ENCODE assay signal across 8 mouse cellular contexts in genomic region chr15:102205779-102206178, GRCm38 (mm10). TPM values are rescaled to one million over a fixed set of nuclear protein-coding genes. Genes with fewer than 3 reads are reported as not detected.
A peak's percentile ranks its signal among the peaks of the same experiment; 100 is the strongest.
DNase-seq lines count a peak whose midpoint lies in the region; ATAC-seq and TF ChIP-seq lines count a peak whose summit lies in the region.

No protein-coding gene starts in this region.

- H3K9me3 ChIP-seq in lung, embryonic 14.5 days (ENCODE audit: low read depth, low read length) = no peaks in the 10 kb centered on the region
- H3K9me3 ChIP-seq in hindbrain, embryonic 12.5 days (replicated peaks) = no peaks in the 10 kb centered on the region

- H3K27me3 ChIP-seq in lung, embryonic 14.5 days (ENCODE audit: insufficient read depth, low read length) = no peaks in the 10 kb centered on the region
- H3K27me3 ChIP-seq in hindbrain, embryonic 12.5 days = no peaks in the 10 kb centered on the region

- H3K4me1 ChIP-seq in lung, embryonic 14.5 days (ENCODE audit: insufficient read depth) = peaks cover 15% of the 10 kb centered on the region
- peaks cover 39% of the 10 kb centered on the region for H3K4me1 ChIP-seq in hindbrain, embryonic 12.5 days
- H3K4me1 ChIP-seq in olfactory bulb, adult 2 months (ENCODE audit: control insufficient read depth, insufficient read depth, low read length) = peaks cover 26% of the 10 kb centered on the region

- no peak for TF ChIP-seq POLR2A in olfactory bulb, adult 2 months (IDR thresholded peaks at IDR 0.05; ENCODE audit: insufficient read depth, low read depth, low read length)

- peak overlapping the region; percentile 58; the same call in 1 of the 2 replicates for H3K27ac ChIP-seq in lung, embryonic 14.5 days (ENCODE audit: low read depth)
- peak overlapping the region; percentile 99 for H3K27ac ChIP-seq in hindbrain, embryonic 12.5 days
- H3K27ac ChIP-seq in olfactory bulb, adult 2 months (ENCODE audit: insufficient read depth, low read depth, low read length) = peak overlapping the region; percentile 54

- peak overlapping the region; percentile 80 for H3K4me3 ChIP-seq in lung, embryonic 14.5 days (ENCODE audit: low read depth, low read length)
- peak overlapping the region; percentile 87 for H3K4me3 ChIP-seq in hindbrain, embryonic 12.5 days
- peak overlapping the region; percentile 9; the same call in 1 of the 2 replicates for H3K4me3 ChIP-seq in olfactory bulb, adult 2 months (ENCODE audit: insufficient read depth, low read depth, low read length)

- no peak for ATAC-seq in lung, embryonic 14.5 days (ENCODE audit: insufficient read depth)
- ATAC-seq in hindbrain, embryonic 12.5 days (ENCODE audit: low FRiP score) = 0 out of 2 replicates have a peak, but pooled peaks have one; percentile 35
- ATAC-seq in erythroid progenitor cell, adult 5-6 weeks (replicated peaks; ENCODE audit: low FRiP score, poor library complexity, severe bottlenecking) = no peak

- peak overlapping the region; percentile 48 for H3K9ac ChIP-seq in lung, embryonic 14.5 days
- peak overlapping the region; percentile 94 for H3K9ac ChIP-seq in hindbrain, embryonic 12.5 days

- 21% methylated on average over 8 of the region's 8 CpGs for WGBS in lung, embryonic 14.5 days
- 48% methylated on average over 8 of the region's 8 CpGs for WGBS in hindbrain, embryonic 12.5 days
- WGBS in olfactory bulb, adult 2 months = 7% methylated on average over 8 of the region's 8 CpGs

- intact Hi-C loops in left cerebral cortex, postnatal 4 days (cut with DNase I) = no loop called here

- peak; percentile 89 for DNase-seq in lung, embryonic 14.5 days
- no peak for DNase-seq in lung, postnatal 14 days
- DNase-seq in cerebellum, adult 9-10 months = peak; percentile 64
- DNase-seq in left cerebral cortex, postnatal 4 days = peak; percentile 69
- DNase-seq in adrenal gland, adult 18-20 months (ENCODE audit: low spot score in 2 of 2) = no peak

- TF ChIP-seq CTCF in lung, embryonic 14.5 days (IDR thresholded peaks at IDR 0.05; ENCODE audit: low read depth) = no peak
- TF ChIP-seq CTCF in olfactory bulb, adult 2 months (IDR thresholded peaks at IDR 0.05; ENCODE audit: insufficient read depth, low read depth, low read length) = no peak

- H3K4me2 ChIP-seq in lung, embryonic 14.5 days = peak overlapping the region; percentile 68
- peak overlapping the region; percentile 81 for H3K4me2 ChIP-seq in hindbrain, embryonic 12.5 days (replicated peaks)

- peaks cover 59% of the 10 kb centered on the region for H3K36me3 ChIP-seq in lung, embryonic 14.5 days (ENCODE audit: insufficient read depth)
- H3K36me3 ChIP-seq in hindbrain, embryonic 12.5 days = peaks cover 43% of the 10 kb centered on the region

RNA-seq across cellular contexts. Expression of gene Csad, which starts 1.3 kb away (rescaled TPM):
- 59.1 and 68.1 TPM in 2 replicates for polyA plus RNA-seq in lung, embryonic 14.5 days (2014; fragmentation: Nextera tagmentation; extraction: Ambion mirVana)
- 49.3 and 53.5 TPM in 2 replicates for polyA plus RNA-seq in hindbrain, embryonic 12.5 days (2016; fragmentation: Nextera tagmentation; extraction: Ambion mirVana)
- total RNA-seq in left cerebral cortex, postnatal 4 days (2021) = 10 to 100 TPM; 27.8 TPM
- polyA plus RNA-seq in olfactory bulb, adult 2 months (2012; ENCODE audit: insufficient read depth, insufficient read length, low replicate concordance, missing spikeins) = not detected in 2 replicates
- 8.3 and 23.9 TPM in 2 replicates for total RNA-seq in erythroid progenitor cell, adult 5-6 weeks (2015; ENCODE audit: low replicate concordance)
- total RNA-seq in erythroid progenitor cell, adult 5-6 weeks (2017; ENCODE audit: low replicate concordance) = 6.3 and 27.2 TPM in 2 replicates
- total RNA-seq in adrenal gland, adult 18-20 months (2021) = 100 to 1,000 TPM in 1 of 2 experiments, 10 to 100 TPM in 1; 81.7 to 106 TPM

RNA-seq across cellular contexts. Expression of gene Zfp740, which starts 2.7 kb away (rescaled TPM):
- polyA plus RNA-seq in lung, embryonic 14.5 days (2014; fragmentation: Nextera tagmentation; extraction: Ambion mirVana) = 60.4 and 64.1 TPM in 2 replicates
- 111 and 113 TPM in 2 replicates for polyA plus RNA-seq in hindbrain, embryonic 12.5 days (2016; fragmentation: Nextera tagmentation; extraction: Ambion mirVana)
- 10 to 100 TPM; 70.3 to 70.6 TPM for total RNA-seq in left cerebral cortex, postnatal 4 days (2021)
- 123 TPM in 1 of 2 replicates, not detected in the other for polyA plus RNA-seq in olfactory bulb, adult 2 months (2012; ENCODE audit: insufficient read depth, insufficient read length, low replicate concordance, missing spikeins)
- total RNA-seq in erythroid progenitor cell, adult 5-6 weeks (2015; ENCODE audit: low replicate concordance) = 25.2 and 33.5 TPM in 2 replicates
- 30.5 and 52.6 TPM in 2 replicates for total RNA-seq in erythroid progenitor cell, adult 5-6 weeks (2017; ENCODE audit: low replicate concordance)
- total RNA-seq in adrenal gland, adult 18-20 months (2021) = 10 to 100 TPM; 49.8 to 65.0 TPM

RNA-seq across cellular contexts. Expression of gene Itgb7, which starts 26.0 kb away (rescaled TPM):
- 1.4 and 2.6 TPM in 2 replicates for polyA plus RNA-seq in lung, embryonic 14.5 days (2014; fragmentation: Nextera tagmentation; extraction: Ambion mirVana)
- 1.1 and 2.2 TPM in 2 replicates for polyA plus RNA-seq in hindbrain, embryonic 12.5 days (2016; fragmentation: Nextera tagmentation; extraction: Ambion mirVana)
- 1 to 10 TPM in 1 of 2 experiments, under 1 TPM in 1; 0.74 to 1.1 TPM for total RNA-seq in left cerebral cortex, postnatal 4 days (2021)
- not detected in 2 replicates for polyA plus RNA-seq in olfactory bulb, adult 2 months (2012; ENCODE audit: insufficient read depth, insufficient read length, low replicate concordance, missing spikeins)
- 26.0 and 32.1 TPM in 2 replicates for total RNA-seq in erythroid progenitor cell, adult 5-6 weeks (2015; ENCODE audit: low replicate concordance)
- total RNA-seq in erythroid progenitor cell, adult 5-6 weeks (2017; ENCODE audit: low replicate concordance) = 21.8 and 32.8 TPM in 2 replicates
- 1 to 10 TPM; 4.1 to 7.4 TPM for total RNA-seq in adrenal gland, adult 18-20 months (2021)

RNA-seq across cellular contexts. Expression of gene Rarg, which starts 51.5 kb away (rescaled TPM):
- 38.5 and 38.7 TPM in 2 replicates for polyA plus RNA-seq in lung, embryonic 14.5 days (2014; fragmentation: Nextera tagmentation; extraction: Ambion mirVana)
- polyA plus RNA-seq in hindbrain, embryonic 12.5 days (2016; fragmentation: Nextera tagmentation; extraction: Ambion mirVana) = 42.2 and 45.6 TPM in 2 replicates
- 10 to 100 TPM; 15.9 to 16.9 TPM for total RNA-seq in left cerebral cortex, postnatal 4 days (2021)
- not detected in 2 replicates for polyA plus RNA-seq in olfactory bulb, adult 2 months (2012; ENCODE audit: insufficient read depth, insufficient read length, low replicate concordance, missing spikeins)
- 4.6 and 9.4 TPM in 2 replicates for total RNA-seq in erythroid progenitor cell, adult 5-6 weeks (2015; ENCODE audit: low replicate concordance)
- 2.6 and 3.6 TPM in 2 replicates for total RNA-seq in erythroid progenitor cell, adult 5-6 weeks (2017; ENCODE audit: low replicate concordance)
- total RNA-seq in adrenal gland, adult 18-20 months (2021) = 10 to 100 TPM; 21.7 to 27.2 TPM

RNA-seq across cellular contexts. Expression of gene Soat2, which starts 55.5 kb away (rescaled TPM):
- polyA plus RNA-seq in lung, embryonic 14.5 days (2014; fragmentation: Nextera tagmentation; extraction: Ambion mirVana) = 0.16 and 0.19 TPM in 2 replicates
- polyA plus RNA-seq in hindbrain, embryonic 12.5 days (2016; fragmentation: Nextera tagmentation; extraction: Ambion mirVana) = 0.09 TPM in 1 of 2 replicates, not detected in the other
- not detected for total RNA-seq in left cerebral cortex, postnatal 4 days (2021)
- polyA plus RNA-seq in olfactory bulb, adult 2 months (2012; ENCODE audit: insufficient read depth, insufficient read length, low replicate concordance, missing spikeins) = not detected in 2 replicates
- total RNA-seq in erythroid progenitor cell, adult 5-6 weeks (2015; ENCODE audit: low replicate concordance) = 1.1 and 5.0 TPM in 2 replicates
- total RNA-seq in erythroid progenitor cell, adult 5-6 weeks (2017; ENCODE audit: low replicate concordance) = 1.0 and 1.7 TPM in 2 replicates
- under 1 TPM; 0.26 to 0.56 TPM for total RNA-seq in adrenal gland, adult 18-20 months (2021)

Comparison
In these comparisons a context has a peak if more than half of its experiments do, and no peak if none do; other contexts are left out.
1. DNase-seq: peak in lung, embryonic 14.5 days (single experiment), cerebellum, adult 9-10 months (single experiment) and left cerebral cortex, postnatal 4 days (single experiment); none in lung, postnatal 14 days (single experiment) and adrenal gland, adult 18-20 months (0 of 2).
2. H3K4me3 ChIP-seq: peak in every context shown above with its lines; median percentile 87 in hindbrain, embryonic 12.5 days; 80 in lung, embryonic 14.5 days; 9 in olfactory bulb, adult 2 months.
3. Peak in every context shown above with its lines, with median percentiles within 50 percentile points of each other: H3K27ac ChIP-seq.